Mouse (Mus musculus): ENCODE data around the gene Pacrg.

- TF ChIP-seq CTCF (IDR thresholded peaks at IDR 0.05 in 2 of 3, conservative IDR thresholded peaks at IDR 0.05 in 1 of 3; ENCODE audit: control insufficient read depth in 1 of 3, insufficient read depth in 1 of 3, low read depth in 2 of 3, low read length in 3 of 3, poor library complexity in 1 of 3, severe bottlenecking in 1 of 3), result no peak
- TF ChIP-seq GATA1 (IDR thresholded peaks at IDR 0.05; ENCODE audit: low read depth, low read length), result no peak
- no peak for TF ChIP-seq EP300 (IDR thresholded peaks at IDR 0.05; ENCODE audit: low read depth in 1 of 2, low read length in 2 of 2)
- no peak for TF ChIP-seq POLR2A (IDR thresholded peaks at IDR 0.05; ENCODE audit: control insufficient read depth in 1 of 2, insufficient read depth in 1 of 2, low read depth in 1 of 2, low read length in 2 of 2, poor library complexity in 1 of 2)
- TF ChIP-seq ZNF384 (IDR thresholded peaks at IDR 0.05; ENCODE audit: low read depth, low read length), result no peak
Measured at GRCm38 (mm10) chr17:10583301-10583700, 256.8 kb downstream of the Pacrg start.

Measured in MEL (cell line).